Mouse (Mus musculus) heart, postnatal 10 days (tissue): ENCODE measurements around the gene Tspan33. TPM values are rescaled to one million over a fixed set of nuclear protein-coding genes. Genes with fewer than 3 reads are reported as not detected.
"Not testable (repeated sequence)": the region's sequence is repeated elsewhere in the genome, so short reads cannot be mapped to it uniquely, and the experiment has no call there.

ENCODE experiments used
- DNase-seq, 2 experiments: peaks; one replicate each; pipeline ENCODE4 v3.0.0; 2021
- intact Hi-C: fragments of 180-260 bp; cut with DNase I; formaldehyde crosslinking; loops from one replicate; pipeline ENCODE4 v1.15.1; 2025
- total RNA-seq, 2 experiments: library from RNA; stranded (reverse); gene quantifications; 2 replicates each; pipeline ENCODE4 v1.2.3; 2021

The Tspan33 gene
- total RNA-seq, 2 experiments from 2014 or later, result 0.82 to 1.1 TPM

DNA sequence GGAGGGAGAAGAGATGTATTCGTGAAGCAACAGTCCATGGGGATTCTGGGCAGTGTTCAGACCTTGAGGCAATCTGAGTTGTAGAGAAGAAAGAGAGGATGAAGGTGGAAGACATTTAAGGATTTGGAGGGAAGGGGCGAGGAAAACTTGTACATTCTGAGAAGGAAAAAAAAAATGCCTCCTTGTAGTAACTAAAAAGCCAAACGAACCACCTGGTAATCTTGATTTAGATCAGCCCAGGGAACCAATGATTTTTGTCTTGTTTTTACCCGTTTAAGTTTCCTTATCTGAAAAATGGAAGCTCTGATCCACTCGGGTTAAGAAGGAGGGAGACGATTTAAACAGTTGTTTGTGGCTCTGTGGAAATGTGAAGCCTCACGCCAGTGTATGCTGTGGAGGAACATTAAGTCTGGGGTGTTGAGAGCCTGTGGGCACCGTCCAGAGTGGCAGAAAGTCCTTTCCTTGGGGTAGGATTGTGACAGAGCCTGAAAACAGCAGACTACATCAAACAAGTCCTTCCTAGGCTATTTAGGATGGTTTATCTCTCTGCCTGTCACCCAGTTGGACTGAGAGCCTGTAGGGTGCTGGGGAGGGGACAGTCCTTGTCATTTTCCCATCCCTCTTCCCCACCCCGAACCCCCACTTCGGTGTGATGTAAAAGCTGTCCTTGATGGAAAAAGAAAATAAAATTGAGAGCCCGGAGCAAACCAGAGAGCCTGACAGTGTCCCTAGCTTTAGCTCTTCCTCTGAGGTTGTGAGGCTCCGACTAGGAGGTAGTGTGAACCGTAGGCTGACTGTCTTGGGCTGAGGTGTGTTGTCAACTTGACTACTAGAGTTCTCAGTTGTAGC, 42.8 kb downstream of the Tspan33 start:
- DNase-seq, result peak in 1 of 2 experiments; percentile 16
- intact Hi-C loops, result no loop called here

DNA sequence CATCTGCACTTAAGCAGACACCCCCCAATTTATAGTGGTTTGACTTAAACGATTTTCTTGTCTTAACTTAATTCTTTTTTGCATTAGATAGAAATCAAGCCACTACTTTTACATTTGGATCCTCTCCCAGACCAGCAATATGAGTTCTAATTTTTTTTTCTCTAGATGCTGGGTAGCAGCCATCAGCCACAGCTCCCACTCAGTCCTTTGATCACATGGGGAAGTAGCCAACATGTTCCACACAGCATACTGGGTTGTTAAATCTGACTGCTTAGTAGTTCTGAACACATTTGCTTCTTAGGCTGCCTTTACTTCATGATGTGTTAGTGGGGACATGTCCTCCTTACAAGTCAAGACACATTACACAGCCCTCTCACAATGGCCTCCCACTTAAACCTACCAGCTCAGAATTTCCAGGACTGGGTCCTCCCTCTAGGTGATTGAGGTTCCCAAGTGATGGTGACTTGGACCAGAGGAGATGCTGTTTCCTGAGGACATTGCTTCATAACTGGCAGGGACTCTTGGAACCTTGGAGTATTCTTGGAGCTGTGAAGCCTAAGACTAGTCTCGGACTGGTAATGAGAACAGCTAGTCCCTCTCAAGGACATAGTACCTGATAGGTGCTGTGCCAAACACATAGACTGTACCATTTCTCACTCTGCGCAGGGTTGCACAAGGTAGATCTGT, 57.6 kb downstream of the Tspan33 start:
- intact Hi-C loops, result no loop called here
- DNase-seq, result no peak

DNA sequence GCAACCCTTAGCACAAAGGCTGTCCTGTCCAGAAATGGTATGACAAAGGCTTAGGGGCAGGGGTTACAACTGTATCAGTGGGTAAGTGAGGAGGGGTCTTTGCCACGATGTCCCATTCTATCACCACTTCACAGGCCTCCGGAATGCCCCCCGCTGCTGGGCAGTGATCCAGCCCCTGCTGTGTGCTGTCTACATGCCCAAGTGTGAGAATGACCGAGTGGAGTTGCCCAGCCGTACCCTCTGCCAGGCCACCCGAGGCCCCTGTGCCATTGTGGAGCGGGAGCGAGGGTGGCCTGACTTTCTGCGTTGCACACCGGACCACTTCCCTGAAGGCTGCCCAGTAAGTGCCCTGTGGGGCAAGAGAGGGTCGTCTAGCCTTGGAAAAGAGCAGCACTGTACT, 59.3 kb downstream of the Tspan33 start:
- no peak for DNase-seq
- intact Hi-C loops, result no loop called here

DNA sequence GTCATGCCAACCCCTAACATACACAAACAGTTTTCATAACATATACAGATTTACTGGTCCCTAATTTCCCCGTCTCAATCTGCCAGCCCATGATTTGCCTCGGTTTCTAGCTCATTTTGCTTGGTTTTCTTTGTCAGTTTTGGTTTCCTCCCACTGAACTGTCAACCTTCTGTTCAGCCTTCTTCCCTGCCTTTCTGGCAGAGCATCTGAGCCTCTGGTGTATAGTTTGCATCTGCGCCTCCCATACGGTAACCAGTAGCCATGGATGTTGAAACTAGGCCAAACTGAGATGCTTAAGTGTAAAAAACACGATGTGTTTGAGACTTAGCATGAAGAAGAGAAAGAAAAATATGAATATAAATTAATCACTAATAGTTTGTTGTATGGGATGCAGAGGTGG, 62.0 kb downstream of the Tspan33 start:
- no peak for DNase-seq
- intact Hi-C loops, result no loop called here

DNA sequence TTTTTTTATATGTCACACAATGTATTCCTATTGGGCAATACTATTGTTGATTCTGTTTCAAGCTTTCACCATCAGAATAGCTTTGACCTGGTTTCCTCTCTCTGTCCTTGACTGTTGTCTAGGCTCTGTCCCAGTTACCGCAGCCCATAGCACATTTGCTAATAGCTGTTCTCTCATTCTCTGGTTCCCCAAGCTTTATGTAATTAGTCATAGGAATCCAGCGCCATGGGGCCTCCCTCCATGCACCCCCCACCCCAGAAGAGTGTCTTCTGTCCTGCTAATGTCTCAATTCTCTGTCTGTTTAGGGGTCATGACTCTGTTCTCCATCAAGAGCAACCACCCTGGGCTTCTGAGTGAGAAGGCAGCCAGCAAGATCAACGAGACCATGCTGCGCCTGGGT, 62.5 kb downstream of the Tspan33 start:
- intact Hi-C loops, result no loop called here
- no peak for DNase-seq

GRCm38 (mm10) chr6:29758417-29758816, 64.4 kb downstream of the Tspan33 start:
- peak; percentile 80 to 90 for DNase-seq
- intact Hi-C loops, result loop anchor here (1.0 to 2.0 kb wide), 2 partner anchors 46 to 60 kb away; no protein-coding TSS in a partner anchor

DNA sequence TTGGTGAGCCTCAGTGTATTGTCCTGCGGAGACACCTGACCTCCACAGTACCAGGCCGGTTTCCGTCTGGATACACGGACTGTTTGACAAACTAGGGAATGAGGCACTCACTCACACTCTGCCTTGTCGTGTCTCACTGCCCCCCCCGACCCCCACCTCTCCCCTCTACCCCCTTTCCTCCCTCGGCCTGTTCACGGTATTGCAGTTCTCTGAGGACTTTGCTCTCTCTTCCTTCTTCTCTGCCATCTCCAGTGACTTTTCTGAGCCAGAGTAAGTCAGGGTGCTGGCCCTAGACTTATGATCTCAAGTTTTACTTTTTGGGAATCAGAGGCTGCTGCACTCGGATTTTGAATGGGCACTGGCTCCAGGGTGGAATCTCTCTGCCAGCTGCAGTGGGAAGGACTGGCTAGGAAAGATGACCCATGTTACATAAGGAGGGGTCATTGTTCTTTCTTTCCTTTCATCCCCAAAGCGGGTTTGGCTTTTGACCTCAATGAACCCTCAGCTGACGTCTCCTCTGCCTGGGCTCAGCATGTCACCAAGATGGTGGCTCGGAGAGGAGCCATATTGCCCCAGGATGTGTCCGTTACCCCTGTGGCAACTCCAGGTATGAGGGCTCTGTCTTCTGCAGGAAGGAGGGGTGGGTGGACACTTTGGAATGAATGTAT, 65.1 kb downstream of the Tspan33 start:
- DNase-seq, result no peak
- intact Hi-C loops, result loop anchor here (2.0 kb wide), 1 partner anchor 60 kb away; no protein-coding TSS in a partner anchor

GRCm38 (mm10) chr6:29760397-29760796, 66.4 kb downstream of the Tspan33 start:
- intact Hi-C loops, result not testable (repeated sequence)

DNA sequence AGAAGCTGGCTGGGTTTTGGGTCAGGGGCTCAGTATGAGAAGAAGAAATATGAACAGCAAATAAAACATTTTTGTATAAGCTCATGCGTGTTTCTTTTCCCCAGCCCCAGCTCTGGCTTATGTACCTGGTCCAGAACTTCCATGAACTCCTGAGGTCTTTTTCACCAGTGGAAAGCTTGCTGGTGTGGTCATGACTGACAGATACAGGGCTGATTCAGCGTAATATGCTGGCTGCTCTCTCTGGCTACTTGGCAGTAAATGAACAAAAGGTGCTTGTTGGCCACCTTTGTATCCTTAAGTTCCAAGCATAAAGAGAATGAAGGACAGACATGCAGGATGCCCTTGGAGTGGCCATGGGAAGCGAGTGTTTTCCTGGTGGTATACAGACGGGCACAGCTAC, 67.3 kb downstream of the Tspan33 start:
- DNase-seq, result no peak
- intact Hi-C loops, result no loop called here

More at GRCm38 (mm10) chr6:29760397-29760796, 66.4 kb downstream of the Tspan33 start:
- DNase-seq, result not testable (repeated sequence)

GRCm38 (mm10) chr6:29762524-29762923, 68.5 kb downstream of the Tspan33 start:
- intact Hi-C loops, result no loop called here
- no peak for DNase-seq

DNA sequence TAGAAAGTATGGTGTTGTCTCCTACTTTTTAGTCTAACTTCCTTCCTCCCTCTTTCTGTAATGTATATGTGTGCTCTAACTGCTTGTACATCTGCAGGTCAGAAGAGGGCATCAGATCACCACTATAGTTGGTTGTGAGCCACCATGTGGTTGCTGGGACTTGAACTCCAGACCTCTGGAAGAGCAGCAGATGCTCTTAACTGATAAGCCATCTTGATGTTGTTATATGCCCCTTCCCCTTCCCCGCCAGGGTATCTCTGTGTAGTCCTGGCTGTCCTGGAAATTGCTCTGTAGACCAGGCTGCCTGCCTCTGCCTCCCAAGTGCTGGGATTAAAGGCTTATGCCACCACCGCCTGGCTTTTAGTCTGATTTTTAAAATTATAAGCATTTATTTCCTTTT, 72.9 kb downstream of the Tspan33 start:
- no peak for DNase-seq
- intact Hi-C loops, result no loop called here

Other genes with a start within 250 kb of the Tspan33 start
- 100 to 1,000 TPM; 118 to 124 TPM for gene Atp6v1f, start 226.5 kb upstream of the Tspan33 start, total RNA-seq
- gene Atp6v1fnb, start 222.8 kb upstream of the Tspan33 start, total RNA-seq, result not detected
- 10 to 100 TPM; 18.9 to 19.9 TPM for gene Kcp, start 186.3 kb upstream of the Tspan33 start, total RNA-seq
- gene Irf5, start 167.6 kb upstream of the Tspan33 start, total RNA-seq, result 1 to 10 TPM; 3.4 to 4.7 TPM
- gene Tnpo3, start 84.3 kb upstream of the Tspan33 start, total RNA-seq, result 10 to 100 TPM; 42.5 to 48.5 TPM
- 10 to 100 TPM; 24.2 to 27.3 TPM for gene Smo, start 41.3 kb downstream of the Tspan33 start, total RNA-seq
- gene Ahcyl2, start 73.8 kb downstream of the Tspan33 start, total RNA-seq, result 10 to 100 TPM; 14.9 to 18.0 TPM
- 10 to 100 TPM; 79.2 to 89.9 TPM for gene Strip2, start 222.8 kb downstream of the Tspan33 start, total RNA-seq